Mouse (Mus musculus) adrenal gland, postnatal 4 days (tissue): ENCODE measurements at regions not wholly inside any gene's neighbourhood (a gene's known extent, or its start where the extent isn't known, plus 50 kb on each side); places are given as distances from the start of the nearest gene placed in this dataset.
A peak's percentile ranks its signal among the peaks of the same experiment; 100 is the strongest.

Experiments used
- DNase-seq, 2 experiments: peaks; one replicate each; pipeline ENCODE4 v3.0.0; 2021 to 2022; ENCODE audit warnings: low spot score in 2 of 2, mixed read lengths in 2 of 2

DNA sequence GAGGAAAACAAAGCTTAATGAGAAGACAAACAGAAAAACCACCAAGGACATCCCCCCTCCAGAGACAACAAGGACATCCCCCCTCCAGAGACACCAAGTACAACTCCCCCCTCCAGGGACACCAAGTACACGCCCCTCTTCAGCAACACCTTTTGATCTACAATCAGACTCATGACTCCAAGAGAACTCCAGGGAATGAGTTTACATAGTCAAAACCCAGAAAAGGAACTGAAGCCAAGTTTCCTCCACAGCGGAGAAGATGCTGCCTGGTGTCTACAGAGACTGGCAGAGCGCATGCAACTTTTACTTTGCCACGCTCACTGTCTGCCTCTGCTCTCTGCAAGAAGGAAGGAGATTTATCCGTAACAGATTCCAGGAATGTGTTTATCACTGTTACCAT lies 185.7 kb upstream of the Id4 start:
- DNase-seq: no peak

DNA sequence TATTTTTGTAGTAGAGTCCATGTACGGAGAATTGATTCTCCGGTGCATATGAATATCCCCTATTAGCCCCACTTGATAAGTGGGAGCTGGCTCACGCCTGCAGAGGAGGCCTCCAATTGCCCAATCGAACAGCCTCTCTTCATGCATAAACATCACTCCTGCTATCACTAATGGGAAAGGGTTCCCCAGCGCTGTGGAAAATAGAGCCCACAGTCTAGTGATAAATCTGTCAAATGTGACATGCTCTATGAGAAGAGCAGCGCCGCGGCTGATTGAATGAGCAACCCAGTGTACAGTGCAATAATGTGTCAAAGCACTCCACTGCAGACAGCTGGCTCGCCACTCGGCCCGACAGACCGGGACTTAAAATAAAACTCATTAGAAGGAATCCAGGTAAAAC lies 182.8 kb upstream of the Id4 start:
- no peak for DNase-seq

DNA sequence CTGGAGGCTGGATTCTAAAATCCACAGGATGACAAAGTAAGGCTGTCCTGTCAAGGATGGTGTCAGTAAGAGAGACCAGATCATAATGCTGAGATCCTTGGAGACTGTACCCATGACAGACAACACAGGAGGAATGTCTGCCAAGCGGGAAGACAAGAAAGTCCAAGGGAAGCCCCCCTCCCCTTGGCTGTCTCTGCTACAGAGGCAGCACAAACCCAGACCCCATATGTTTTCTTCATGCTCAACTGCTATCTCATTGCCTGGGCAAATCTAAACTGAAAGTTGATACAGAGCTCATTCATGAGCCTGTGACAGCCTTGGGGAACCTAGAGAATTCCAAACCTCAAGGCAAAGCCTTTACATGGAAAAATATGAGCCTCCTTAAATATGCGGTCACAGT lies 177.7 kb upstream of the Id4 start:
- no peak for DNase-seq

DNA sequence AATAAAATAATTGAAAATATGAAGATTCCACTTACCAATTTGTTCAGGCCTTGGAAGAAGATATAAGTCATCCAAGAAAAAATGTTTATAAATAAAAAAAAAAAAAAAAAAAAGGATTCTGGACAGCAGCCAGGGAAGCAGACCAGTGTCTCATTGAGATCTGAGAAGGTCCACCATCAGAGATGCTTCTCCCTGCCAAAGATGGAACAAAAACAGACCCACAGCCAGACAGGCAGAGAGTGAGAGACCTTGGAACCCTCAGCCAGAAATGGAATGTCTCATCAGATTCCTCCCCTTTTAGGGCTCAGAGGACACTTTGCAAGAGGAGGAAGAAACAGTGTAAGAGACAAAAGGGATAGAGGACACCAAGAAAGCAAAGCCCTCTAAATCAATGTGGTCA lies 177.2 kb upstream of the Id4 start:
- DNase-seq: no peak

DNA sequence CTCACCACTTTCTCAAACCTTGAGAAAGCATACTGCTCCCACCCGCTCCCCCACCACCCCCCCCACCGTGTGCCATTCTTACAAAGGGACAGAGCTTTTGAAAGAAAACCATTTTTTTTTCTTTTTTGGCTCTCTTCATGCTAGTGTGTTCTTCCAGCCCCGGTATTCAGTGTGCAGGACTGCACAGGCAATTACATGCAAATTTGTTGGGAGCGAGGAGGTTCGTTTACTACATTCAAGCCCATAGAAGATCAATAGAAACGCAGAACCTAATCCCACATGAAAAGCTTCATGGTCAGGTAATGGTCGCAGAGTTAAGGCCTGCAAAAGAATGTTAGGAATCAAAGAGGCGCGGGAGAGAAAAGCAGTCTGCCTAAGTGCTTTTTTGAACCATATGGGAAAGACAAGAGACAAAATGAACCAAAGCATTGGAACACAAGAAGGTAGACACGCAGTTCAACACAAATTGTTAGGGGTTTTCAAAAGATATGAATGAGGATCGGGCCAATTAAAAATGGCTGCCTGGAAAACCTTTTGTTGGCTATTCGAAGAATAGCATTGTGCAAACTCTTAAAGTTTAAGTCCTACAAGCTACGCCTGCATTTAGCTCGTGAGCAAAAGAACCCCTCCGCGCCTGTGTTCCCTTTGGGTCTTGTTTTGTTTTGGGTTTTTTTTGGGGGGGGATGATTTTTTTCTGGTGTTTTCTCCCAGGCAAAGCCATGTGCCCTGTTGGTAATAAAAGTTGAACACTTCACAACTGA lies 166.6 kb upstream of the Id4 start:
- no peak for DNase-seq

DNA sequence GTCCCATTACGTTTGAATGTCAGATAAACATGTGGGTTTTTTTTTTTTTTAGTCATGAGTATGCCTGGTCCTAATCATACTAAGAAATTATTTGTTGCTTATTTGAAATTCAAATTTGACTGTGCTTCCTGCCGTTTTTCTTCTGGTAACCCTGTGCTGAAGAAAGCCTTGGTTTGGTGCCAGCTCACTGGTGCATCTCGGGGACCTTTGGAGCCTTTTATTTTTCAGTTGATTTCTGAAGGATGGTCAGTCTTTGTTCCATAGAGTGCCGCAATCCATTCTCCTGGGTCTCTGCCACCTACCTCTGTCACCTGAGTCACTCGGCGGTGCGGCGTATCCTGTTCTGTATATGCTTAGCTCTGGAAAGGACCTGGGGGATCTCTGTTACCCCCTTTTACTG lies 158.9 kb upstream of the Id4 start:
- no peak for DNase-seq

DNA sequence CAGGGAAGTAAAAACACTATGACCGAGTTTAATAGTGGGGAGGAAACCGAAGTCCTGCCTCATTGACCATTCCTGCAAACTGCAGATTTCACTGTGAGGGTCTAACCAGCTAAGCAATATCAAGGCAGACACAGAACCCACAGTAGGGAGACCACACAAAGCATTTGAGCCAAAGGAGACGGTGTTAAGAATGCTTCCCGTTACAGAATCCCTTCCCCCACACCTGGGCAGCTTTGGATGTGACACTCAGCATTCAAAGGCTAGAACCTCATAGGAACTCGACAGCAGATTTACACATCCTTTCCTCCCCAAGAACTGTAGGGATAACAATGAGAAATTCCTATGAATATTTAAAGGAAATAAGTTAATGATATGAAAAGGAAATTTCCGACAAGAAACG lies 158.5 kb upstream of the Id4 start:
- DNase-seq: no peak

DNA sequence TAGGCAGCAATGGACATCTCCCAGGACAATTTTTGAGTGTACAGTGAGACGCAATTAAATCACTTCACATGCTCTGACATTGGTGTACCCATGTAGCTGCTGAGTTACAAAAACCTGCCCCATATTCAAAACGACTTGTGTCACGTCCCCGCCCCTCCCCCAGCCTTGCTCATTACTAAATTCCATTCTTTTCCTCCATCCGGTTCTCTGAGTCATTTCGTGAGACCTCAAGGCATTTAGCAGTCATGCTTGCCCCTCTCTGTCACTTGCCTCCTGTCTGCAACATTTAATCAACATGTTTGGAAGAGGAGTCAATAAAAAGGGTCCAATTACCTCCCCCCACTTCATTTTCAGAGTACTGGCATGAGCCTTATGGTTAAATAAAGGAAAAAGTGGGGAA lies 156.3 kb upstream of the Id4 start:
- DNase-seq: no peak

DNA sequence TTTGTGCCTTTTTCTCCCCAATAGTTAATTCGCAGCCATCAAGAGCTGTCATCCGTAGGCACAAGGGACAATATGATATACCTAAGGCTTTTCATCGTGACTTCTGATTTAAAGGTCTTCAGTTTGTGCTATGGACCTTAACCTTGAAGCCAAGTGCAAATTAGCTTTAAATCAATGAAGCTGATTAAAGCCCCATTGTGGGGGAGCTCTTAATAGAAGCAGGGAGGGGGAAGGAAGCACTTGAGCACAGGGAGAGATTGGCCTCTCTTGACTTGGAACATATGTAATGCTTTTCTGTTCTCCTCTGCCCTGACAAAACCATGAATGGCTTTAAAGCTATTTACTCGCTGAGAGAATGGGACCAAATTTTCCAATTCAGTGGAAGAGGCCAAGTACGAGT lies 154.1 kb upstream of the Id4 start:
- DNase-seq: no peak

DNA sequence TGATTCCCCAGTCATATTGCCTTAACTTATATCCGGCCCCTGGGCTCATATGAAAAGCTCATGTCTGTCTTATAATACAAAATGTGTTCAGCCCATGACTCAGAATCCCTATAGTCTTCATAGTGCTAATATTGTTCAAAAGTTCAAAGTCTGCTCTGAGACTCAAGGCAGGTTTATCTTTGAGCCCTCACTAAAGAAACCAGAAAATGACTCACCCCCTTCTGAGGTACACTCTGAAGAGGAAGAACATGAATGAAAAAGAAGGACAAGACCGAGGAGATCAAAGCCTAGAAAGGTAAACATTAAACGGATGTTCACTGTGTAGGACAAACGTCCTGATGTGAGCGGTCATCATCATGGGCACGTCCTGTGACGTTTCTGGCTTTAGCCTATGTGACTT lies 145.1 kb upstream of the Id4 start:
- no peak for DNase-seq

DNA sequence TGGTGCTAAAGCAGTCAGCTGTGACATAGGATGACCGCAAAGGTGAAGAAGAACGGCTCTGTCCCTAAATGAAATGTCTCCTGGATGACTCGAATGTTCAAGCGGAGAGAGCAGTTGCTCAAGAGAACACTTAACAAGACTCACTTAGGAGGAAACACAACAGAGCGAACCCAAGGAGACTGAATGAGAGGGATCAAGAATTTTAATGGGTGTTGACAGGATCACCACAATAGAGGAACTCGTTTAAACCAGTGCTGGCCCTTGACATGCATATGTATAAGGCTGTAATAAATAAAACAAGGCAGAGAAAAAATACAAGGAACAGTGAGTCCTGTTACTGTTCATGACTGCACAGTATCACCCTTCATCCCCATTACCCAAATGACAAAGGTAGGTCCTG lies 134.4 kb upstream of the Id4 start:
- DNase-seq: no peak

DNA sequence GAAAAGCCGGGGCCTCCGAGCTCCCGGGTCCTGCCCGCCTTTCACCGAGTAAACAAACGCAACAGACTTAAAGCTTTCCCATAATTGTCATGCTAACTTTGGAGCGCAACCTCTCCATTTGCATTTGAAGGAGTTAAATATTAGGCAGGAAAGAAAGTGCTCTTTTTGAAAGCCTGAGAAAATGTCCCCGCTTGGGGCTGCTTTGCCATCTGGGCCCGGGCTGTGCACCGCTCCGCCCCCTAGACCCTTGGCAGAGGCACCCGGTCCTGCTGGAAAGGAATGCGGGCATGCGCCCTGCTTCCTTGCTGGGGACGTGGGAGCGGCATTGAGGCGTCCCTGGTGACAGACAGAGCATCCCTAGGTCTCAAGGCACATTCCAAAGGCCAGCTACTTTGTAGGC lies 130.3 kb upstream of the Id4 start:
- DNase-seq: peak; percentile 4 to 25

DNA sequence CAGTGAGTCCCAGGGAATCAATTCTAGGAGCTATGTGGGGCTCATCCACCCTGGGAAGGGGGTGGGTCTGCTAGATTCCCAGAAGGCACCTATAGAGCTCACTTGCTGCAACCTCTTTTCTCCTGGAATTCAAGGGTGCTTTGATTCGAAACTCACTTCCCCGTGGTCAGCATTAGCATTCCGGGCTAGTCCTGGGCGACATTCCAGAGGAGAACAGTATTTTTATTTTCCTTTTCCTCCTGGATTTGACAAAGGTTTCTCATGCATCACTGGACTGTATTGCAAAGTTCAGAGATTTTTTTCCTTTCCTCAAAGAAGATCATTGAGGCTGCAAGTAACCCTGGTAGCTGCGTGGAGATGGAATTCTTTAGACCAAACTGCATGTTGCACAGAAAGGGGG lies 129.3 kb upstream of the Id4 start:
- DNase-seq: no peak

DNA sequence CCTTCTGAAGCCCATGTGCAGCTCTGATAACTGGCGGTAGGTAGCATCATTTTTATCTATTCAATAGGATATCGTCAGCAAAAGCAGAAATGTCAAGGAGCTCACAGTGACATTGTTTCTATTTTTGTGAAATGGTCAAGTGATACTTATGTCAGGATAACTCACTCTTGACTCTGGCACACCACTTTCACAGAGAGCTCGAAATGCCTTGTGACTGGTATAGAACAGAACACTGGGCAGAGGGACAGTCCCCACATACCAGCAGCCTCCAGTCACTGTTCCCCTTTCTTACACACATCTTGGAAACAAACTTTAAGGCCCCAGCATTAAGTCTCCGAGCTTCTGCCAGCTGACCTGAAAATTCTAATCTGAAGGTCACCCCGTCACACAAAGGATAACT lies 115.1 kb upstream of the Id4 start:
- no peak for DNase-seq

DNA sequence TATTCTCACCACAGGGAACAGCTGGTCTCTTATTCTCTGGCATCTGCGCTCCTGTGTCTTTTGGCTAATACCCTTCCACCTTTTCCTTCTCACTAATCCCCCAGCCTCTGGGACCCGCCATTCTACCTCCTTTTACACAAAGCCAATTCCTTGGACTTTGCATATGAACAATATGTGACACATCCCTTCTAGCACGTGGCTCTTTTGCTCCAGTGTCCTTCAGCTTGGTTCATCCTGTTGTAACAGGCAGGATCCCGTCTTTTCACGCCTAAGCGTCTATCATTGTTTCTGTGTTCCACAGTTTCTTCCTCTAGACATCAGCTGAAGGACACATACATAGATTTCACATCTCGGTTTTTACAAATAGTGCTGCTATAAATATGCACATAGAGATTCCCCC lies 114.0 kb upstream of the Id4 start:
- no peak for DNase-seq

DNA sequence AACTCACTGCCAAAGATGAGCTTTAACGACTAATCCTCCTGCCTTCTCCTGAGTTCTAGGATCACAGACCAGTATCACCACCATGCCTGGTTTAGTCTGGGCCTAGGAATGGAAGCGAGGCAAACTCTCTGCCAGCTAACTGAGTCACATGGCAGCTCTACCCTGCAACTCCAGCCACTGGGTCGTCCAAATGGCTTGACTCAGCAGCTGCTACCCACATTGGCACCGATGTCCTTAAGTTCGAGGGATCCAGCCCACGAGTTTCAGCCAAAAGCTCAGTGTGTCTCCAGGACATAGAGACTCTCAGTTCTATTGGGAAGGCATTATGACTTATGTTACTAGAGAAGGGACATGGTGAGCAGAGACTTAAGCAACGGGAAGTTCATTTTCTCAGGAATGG lies 107.8 kb upstream of the Id4 start:
- DNase-seq: no peak

DNA sequence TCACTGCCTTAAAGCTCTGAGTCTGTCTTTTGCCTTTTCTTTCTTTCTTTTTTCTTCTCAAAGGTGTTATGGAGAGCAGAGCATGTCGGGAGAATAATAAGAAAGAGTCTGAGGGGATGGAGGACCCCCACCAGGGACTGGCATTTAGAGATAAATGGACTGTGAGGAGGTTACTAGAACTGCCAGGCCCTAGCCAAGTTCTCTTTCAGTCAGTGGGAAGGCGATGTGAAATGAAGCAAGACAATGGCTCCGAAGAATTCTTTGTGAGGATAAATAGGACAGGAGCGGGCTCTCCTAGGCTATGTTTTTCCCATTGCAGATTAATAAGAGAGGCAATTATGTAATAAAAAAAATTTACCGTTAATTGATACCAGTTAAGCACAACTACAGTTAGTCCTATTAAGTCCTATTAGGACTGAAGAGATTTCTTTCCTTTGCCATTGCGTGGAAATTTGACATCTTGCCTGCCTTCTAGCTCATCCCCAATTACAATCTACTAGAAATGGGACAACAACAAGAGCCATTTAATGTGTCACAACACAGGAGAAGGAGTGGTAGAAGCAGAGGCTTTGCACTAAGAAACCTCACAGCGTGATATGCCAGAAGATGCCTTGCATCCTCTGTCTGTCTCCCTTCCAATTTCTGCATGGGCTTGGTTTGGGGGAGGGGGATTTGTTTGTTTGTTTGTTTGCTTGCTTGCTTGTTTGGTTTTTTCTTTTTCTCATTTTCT lies 107.2 kb upstream of the Id4 start:
- no peak for DNase-seq

DNA sequence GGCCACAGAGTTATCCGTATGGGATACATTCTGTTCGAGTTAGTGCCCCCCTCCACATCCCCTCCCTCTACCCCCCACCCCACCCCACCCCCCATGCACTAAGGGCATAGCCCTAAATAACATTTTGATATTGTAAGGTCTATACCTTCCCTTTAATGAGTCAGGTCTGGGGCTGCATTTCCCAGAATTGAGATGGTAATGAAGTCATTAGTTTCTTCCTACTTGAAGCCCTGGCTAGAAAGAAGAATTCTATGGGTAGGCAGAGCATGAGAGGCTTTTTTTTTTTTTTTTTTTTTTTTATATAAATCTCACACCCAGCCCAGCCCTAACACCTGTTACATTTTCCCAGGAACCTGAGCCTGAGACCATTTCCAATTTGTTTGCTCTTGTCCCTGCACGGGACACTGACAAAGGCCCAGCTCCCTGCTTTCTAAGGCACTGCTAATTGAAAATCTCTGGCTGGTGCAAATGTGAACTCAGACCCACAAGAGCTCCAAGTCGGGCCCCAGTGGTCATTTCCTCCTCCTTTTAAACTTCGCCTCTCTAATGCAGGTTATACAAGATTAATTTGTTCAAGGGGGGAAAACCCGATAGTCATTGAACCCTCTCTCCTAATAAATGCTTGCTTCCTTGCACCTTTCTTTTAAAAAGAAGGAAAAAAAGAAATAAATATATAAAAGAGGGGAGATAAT lies 106.5 kb upstream of the Id4 start:
- no peak for DNase-seq

DNA sequence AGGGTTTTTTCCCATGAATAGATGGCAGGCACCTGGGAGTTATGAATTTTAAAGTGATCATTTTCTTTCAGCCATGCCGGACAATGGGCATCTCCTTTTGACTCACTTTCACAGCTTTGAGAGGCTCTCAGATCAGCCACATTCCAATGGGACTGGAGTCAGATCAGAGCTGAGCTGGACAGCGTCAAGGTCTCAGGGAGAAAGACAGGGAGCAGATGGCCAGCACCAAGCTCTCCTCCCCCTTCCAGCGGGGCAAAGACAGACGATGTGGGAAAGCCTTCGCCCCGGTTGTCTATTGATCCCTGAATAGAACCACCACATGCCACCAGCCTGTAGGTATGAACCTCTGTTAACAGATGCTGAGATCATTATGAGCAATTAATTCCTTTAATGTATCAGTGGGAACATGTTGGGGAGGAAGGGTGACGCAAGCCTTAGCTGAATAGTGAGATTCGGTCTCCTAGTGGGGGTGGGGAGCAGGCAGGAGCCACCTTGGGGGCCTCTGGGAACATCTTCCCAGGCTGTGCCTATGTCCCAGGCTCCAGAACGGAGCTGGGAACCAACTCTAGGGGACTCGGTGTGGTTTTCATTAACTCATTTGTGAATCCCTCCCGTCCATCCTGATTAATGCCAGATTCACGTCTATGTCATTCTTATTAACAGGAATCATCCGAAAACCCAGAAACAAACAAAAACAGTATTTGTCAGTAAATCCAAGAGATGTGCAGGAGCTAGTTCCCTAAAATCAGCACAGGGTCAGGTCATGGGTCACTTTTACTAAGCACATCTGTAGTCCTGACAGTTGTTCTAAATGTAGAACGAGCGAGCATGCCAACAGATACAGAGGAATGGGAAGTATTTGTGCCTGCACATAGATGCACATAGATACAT lies 101.8 kb upstream of the Id4 start:
- no peak for DNase-seq

DNA sequence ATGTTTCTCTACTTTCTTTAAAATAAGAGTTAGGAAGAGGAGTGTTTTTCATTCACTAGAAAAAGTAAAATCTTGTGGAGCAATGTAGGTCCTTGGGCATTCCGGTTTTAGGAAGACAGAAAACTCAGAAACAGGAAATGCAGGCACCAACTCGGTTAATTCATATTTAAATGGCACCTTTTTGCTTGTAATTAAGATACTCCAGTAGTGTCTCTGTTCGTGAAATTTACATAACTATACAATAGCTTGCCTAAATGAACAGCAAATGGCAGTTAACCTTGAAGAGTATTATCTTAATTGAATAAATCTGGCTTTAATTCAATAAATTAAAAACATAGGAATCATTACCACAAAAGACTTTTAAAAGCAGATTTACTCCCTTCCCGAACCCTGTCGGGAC lies 100.9 kb upstream of the Id4 start:
- DNase-seq: no peak

DNA sequence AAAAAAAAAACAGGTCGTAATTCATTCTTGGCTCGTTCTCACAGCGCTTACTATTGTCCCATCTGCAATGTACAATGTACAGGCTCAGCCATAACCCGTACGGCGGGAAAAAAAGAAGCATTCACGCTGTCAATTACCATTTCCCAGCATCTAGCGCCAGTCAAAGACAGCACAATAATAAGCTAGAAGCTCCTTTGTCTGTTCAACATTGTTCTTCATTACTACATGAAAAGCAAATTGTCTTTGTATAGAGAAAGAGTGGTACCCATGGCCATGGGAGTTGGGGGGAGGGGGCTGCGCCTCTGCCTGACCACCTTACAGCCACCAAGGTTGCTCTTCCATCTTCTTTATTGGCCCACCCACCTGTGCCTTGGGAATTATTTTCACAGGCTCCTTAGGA lies 99.7 kb upstream of the Id4 start:
- DNase-seq: no peak

DNA sequence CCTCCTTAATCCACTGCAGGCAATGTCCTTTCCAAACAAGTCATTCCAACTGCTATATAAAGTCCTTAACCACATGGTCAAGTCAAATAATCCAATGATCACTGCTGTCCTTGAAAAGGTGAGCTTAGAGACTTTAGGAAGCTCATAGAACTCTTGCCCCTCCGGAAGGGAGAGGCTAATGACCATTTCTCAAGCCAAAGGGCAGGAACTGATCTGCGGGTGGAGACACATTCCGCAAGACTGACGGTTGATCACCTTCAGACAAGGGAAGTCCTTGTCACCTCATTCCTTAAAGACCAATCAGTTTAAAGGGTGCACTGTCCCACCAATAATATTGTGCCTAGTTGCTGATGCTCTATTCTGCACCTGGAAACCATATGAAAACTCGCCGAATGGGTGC lies 96.4 kb upstream of the Id4 start:
- DNase-seq: no peak
